8 mouse cellular contexts compared by ENCODE assay signal in genomic region chr2:137116025-137116674, GRCm38 (mm10). TPM values are rescaled to one million over a fixed set of nuclear protein-coding genes. Genes with fewer than 3 reads are reported as not detected.
DNase-seq lines count a peak whose midpoint lies in the region; ATAC-seq and TF ChIP-seq lines count a peak whose summit lies in the region.

TSS of gene Jag1 (minus strand) at chr2:137116644.

- peak within 1 kb of the TSS; percentile 34; the same call in 1 of the 2 replicates for H3K9ac ChIP-seq in liver, embryonic 14.5 days (replicated peaks)
- H3K9ac ChIP-seq in neural tube, embryonic 14.5 days (replicated peaks; ENCODE audit: low read depth, low read length): peak within 1 kb of the TSS; percentile 69

- peak within 1 kb of the TSS; percentile 51 to 57 for H3K4me3 ChIP-seq in liver, embryonic 14.5 days (ENCODE audit: insufficient read depth in 1 of 2, low read depth in 2 of 2, low read length in 2 of 2)
- H3K4me3 ChIP-seq in neural tube, embryonic 14.5 days (ENCODE audit: low read depth, low read length): peak within 1 kb of the TSS; percentile 60

- peaks cover 0 to 3% of the 10 kb centered on the region in 2 experiments; a peak in 1 of 4 replicates for H3K4me1 ChIP-seq in liver, embryonic 14.5 days (replicated peaks; ENCODE audit: control insufficient read depth in 2 of 2, insufficient read depth in 2 of 2, low read length in 1 of 2)
- peaks cover 22% of the 10 kb centered on the region for H3K4me1 ChIP-seq in neural tube, embryonic 14.5 days (ENCODE audit: control insufficient read depth, insufficient read depth, low read length)

- 0 out of 2 replicates have a peak, but pooled peaks have one; percentile 2 for ATAC-seq in granulocyte monocyte progenitor cell, adult 5-6 weeks (replicated peaks; ENCODE audit: poor library complexity, severe bottlenecking)
- ATAC-seq in liver, embryonic 14.5 days (ENCODE audit: insufficient read depth): no peak
- peak; percentile 5; the same call in 1 of the 2 replicates for ATAC-seq in neural tube, embryonic 14.5 days (ENCODE audit: low read depth)

- 1% methylated on average over 59 of the region's 59 CpGs for WGBS in liver, embryonic 14.5 days (ENCODE audit: insufficient replicate concordance)
- under 1% methylated on average over 59 of the region's 59 CpGs for WGBS in neural tube, embryonic 14.5 days

- TF ChIP-seq EP300 in liver, embryonic 14.5 days (IDR thresholded peaks at IDR 0.05; ENCODE audit: low read depth): no peak

- H3K27me3 ChIP-seq in liver, embryonic 14.5 days (ENCODE audit: control insufficient read depth, insufficient read depth, low read length): peaks cover 42% of the 10 kb centered on the region
- peaks cover 3% of the 10 kb centered on the region; the same call in 1 of the 2 replicates for H3K27me3 ChIP-seq in neural tube, embryonic 14.5 days (ENCODE audit: control insufficient read depth, insufficient read depth, low read length)

- no peak for TF ChIP-seq CTCF in liver, embryonic 14.5 days (IDR thresholded peaks at IDR 0.05; ENCODE audit: low read depth)

- H3K36me3 ChIP-seq in liver, embryonic 14.5 days (replicated peaks; ENCODE audit: control insufficient read depth, insufficient read depth, low read depth): no peaks in the 10 kb centered on the region
- H3K36me3 ChIP-seq in neural tube, embryonic 14.5 days (ENCODE audit: control insufficient read depth, insufficient read depth, low read length): no peaks in the 10 kb centered on the region

- no peaks in the 10 kb centered on the region for H3K9me3 ChIP-seq in liver, embryonic 14.5 days (ENCODE audit: control insufficient read depth, low read length)
- no peaks in the 10 kb centered on the region for H3K9me3 ChIP-seq in neural tube, embryonic 14.5 days (ENCODE audit: control insufficient read depth, low read length)

- no peak within 1 kb of the TSS for H3K27ac ChIP-seq in liver, embryonic 14.5 days
- peak within 1 kb of the TSS; percentile 76 for H3K27ac ChIP-seq in neural tube, embryonic 14.5 days (ENCODE audit: low read depth, low read length)

- peak; percentile 18 for DNase-seq in right cerebral cortex, adult 18-20 months
- DNase-seq in right cerebral cortex, postnatal 36 days (ENCODE audit: low spot score in 2 of 2): no peak
- peak; percentile 7 to 20 for DNase-seq in cerebellum, postnatal 36 days
- peak; percentile 34 for DNase-seq in kidney, adult 11 months
- DNase-seq in liver, embryonic 14.5 days (ENCODE audit: low read depth in 3 of 3, low spot score in 3 of 3): no peak
- DNase-seq in Muller cell, postnatal 12 days (ENCODE audit: inconsistent ontology term): no peak

- peak within 1 kb of the TSS; percentile 63 for H3K4me2 ChIP-seq in liver, embryonic 14.5 days (ENCODE audit: low read depth)
- peak within 1 kb of the TSS; percentile 76 for H3K4me2 ChIP-seq in neural tube, embryonic 14.5 days (ENCODE audit: low read depth, low read length)

RNA-seq across cellular contexts. Expression of gene Jag1, which starts in this region (rescaled TPM):
- total RNA-seq in granulocyte monocyte progenitor cell, adult 5-6 weeks (2014; fragmentation: Nextera tagmentation): 0.13 TPM in 1 of 2 replicates, not detected in the other
- 0.26 and 0.41 TPM in 2 replicates for total RNA-seq in granulocyte monocyte progenitor cell, adult 5-6 weeks (2017)
- polyA plus RNA-seq in liver, embryonic 14.5 days (2012; rRNA removed): 0.32 and 0.54 TPM in 2 replicates
- 0.67 and 1.1 TPM in 2 replicates for polyA plus RNA-seq in liver, embryonic 14.5 days (2014; fragmentation: Nextera tagmentation; extraction: Ambion mirVana)
- 5.4 and 13.3 TPM in 2 replicates for polyA plus RNA-seq in neural tube, embryonic 14.5 days (2014; fragmentation: Nextera tagmentation; extraction: Ambion mirVana)

Comparison
In these comparisons a context has a peak if more than half of its experiments do, and no peak if none do; other contexts are left out.
1. DNase-seq: peak in right cerebral cortex, adult 18-20 months (single experiment), cerebellum, postnatal 36 days (2 of 2) and kidney, adult 11 months (single experiment); none in right cerebral cortex, postnatal 36 days (0 of 2), liver, embryonic 14.5 days (0 of 3) and Muller cell, postnatal 12 days (single experiment).
2. Peak in ATAC-seq in granulocyte monocyte progenitor cell, adult 5-6 weeks; RNA of the gene not detected or under 1 TPM.